In genomic region chr16:92454002-92454401, GRCm38 (mm10) we compare ENCODE assay signal across 17 mouse cellular contexts. TPM values are rescaled to one million over a fixed set of nuclear protein-coding genes. Genes with fewer than 3 reads are reported as not detected.
"Had no signal": no experiment of that assay in that cellular context is flagged by ENCODE, and none has a peak within 500 bp of the region (broad histone marks: within the 10 kb centered on the region; RNA-seq: fewer than 3 reads in every experiment).

No protein-coding gene starts in this region.

- H3K4me3 ChIP-seq: limb, embryonic 13.5 days; midbrain, embryonic 10.5 days; myocyte; neural tube, embryonic 15.5 days had no signal

- H3K9ac ChIP-seq: limb, embryonic 13.5 days; liver, embryonic 14.5 days; neural tube, embryonic 15.5 days had no signal

- DNase-seq: kidney, adult 11 months; kidney, adult 9 months; kidney, postnatal 10 days; layer of hippocampus, postnatal 36 days; left cerebral cortex, postnatal 4 days; lung, adult 18-20 months; lung, postnatal 14 days; midbrain, embryonic 14.5 days; right cerebral cortex, adult 18-20 months; right cerebral cortex, postnatal 25 days; thymus, adult 2 months; thymus, postnatal 25 days had no signal

- H3K4me2 ChIP-seq: limb, embryonic 13.5 days; neural tube, embryonic 15.5 days had no signal

- H3K27ac ChIP-seq: limb, embryonic 13.5 days; liver, embryonic 14.5 days; midbrain, embryonic 10.5 days; neural tube, embryonic 15.5 days had no signal

- H3K9me3 ChIP-seq: limb, embryonic 13.5 days; midbrain, embryonic 10.5 days; neural tube, embryonic 15.5 days had no signal

- H3K27me3 ChIP-seq: neural tube, embryonic 15.5 days had no signal

RNA-seq across cellular contexts. Expression of gene Clic6, which starts 31.5 kb away (rescaled TPM):
- polyA plus RNA-seq: myocyte had no signal
